Mouse (Mus musculus) forebrain, postnatal 0 days (tissue): ENCODE data around the gene Dkkl1. TPM values are rescaled to one million over a fixed set of nuclear protein-coding genes. Genes with fewer than 3 reads are reported as not detected.

Experiments used
- ATAC-seq: fragments of 200-750 bp; cut with Nextera tagmentation; 2 replicates; pipeline ENCODE4 v1.8.0; 2017; ENCODE audit warnings: mild to moderate bottlenecking, moderate library complexity
- DNase-seq: peaks from one replicate; pipeline ENCODE4 v3.0.0-alpha.2; 2015
- H3K27ac ChIP-seq: fragments of 300-500 bp; sonication (generic); 2 replicates; pipeline ENCODE4 v1.5.1; 2014; ENCODE audit warnings: low read depth, mild to moderate bottlenecking, antibody characterized with exemption, low read length, moderate library complexity, mixed read lengths
- H3K27me3 ChIP-seq: fragments of 300-500 bp; sonication (generic); 2 replicates; pipeline ENCODE4 v1.6.1; 2014; ENCODE audit warnings: mild to moderate bottlenecking, low read length, mixed read lengths; ENCODE audit not compliant: insufficient read depth
- H3K36me3 ChIP-seq: fragments of 300-500 bp; sonication (generic); 2 replicates; pipeline ENCODE4 v1.6.1; 2014; ENCODE audit warnings: mild to moderate bottlenecking, moderate library complexity; ENCODE audit not compliant: insufficient read depth
- H3K4me1 ChIP-seq: fragments of 300-500 bp; sonication (generic); 2 replicates; pipeline ENCODE4 v1.6.1; 2014; ENCODE audit warnings: antibody characterized with exemption; ENCODE audit not compliant: insufficient read depth
- H3K4me2 ChIP-seq: fragments of 300-500 bp; sonication (generic); 2 replicates; pipeline ENCODE4 v1.6.1; 2014; ENCODE audit warnings: low read depth, mild to moderate bottlenecking, moderate library complexity
- H3K4me3 ChIP-seq: fragments of 300-500 bp; sonication (generic); 2 replicates; pipeline ENCODE4 v1.5.1; 2014; ENCODE audit warnings: low read depth, low read length, mixed read lengths
- H3K9ac ChIP-seq: fragments of 300-500 bp; sonication (generic); 2 replicates; pipeline ENCODE4 v1.6.1; 2014; ENCODE audit warnings: mild to moderate bottlenecking
- H3K9me3 ChIP-seq: fragments of 300-500 bp; sonication (generic); 2 replicates; pipeline ENCODE4 v1.6.1; 2016; ENCODE audit warnings: low read length
- CTCF ChIP-seq: sonication (generic); IDR thresholded peaks from 2 replicates; pipeline ENCODE4 v1.5.1; 2016; ENCODE audit warnings: antibody characterized with exemption, control low read depth, low read depth
- WGBS: fragments of 180-500 bp; shearing (Covaris S2); extraction: QIAGEN DNeasy Blood & Tissue Kit; methylation state at CpG from one replicate; pipeline ENCODE4 v1.1.7; 2014; 5-methylcytosine and 5-hydroxymethylcytosine counted together
- polyA plus RNA-seq: library from polyadenylated mRNA; unstranded; fragments of >200 nt; fragmentation: Nextera tagmentation; extraction: Ambion mirVana; gene quantifications from 2 replicates; pipeline ENCODE4 v1.2.1, GENCODE M21; 2015
- total RNA-seq: library from RNA; depleted of rRNA; stranded (reverse); fragments of >200 nt; gene quantifications from 2 replicates; pipeline ENCODE4 v1.2.3, GENCODE M21; 2014

Dkkl1 gene
- total and polyA plus RNA-seq, 2 experiments from 2014 or later, result 9.1 to 12.1 TPM

DNA sequence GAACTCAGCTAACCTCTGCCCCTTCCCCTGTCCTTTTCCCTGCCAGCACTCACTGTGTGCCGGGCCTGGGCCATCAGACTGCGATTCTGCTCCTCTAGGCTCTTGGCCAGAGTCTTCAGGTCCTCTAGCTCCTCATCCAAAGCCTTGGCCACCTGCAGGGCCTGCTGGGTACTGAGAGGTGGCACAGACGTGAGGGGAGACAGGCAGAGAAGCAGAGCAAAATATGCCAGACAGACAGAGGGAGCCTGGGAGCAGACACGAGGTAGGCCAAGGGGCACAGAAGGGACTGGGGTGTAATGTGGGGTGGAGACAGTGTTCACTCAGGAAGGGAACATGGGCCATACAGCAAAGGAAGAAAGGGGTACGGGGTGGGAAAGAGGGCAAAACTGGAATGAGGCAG lies 18.5 kb downstream of the Dkkl1 start:
- Histone ChIP-seq H3K27ac (no peak overlapping the region), H3K9me3 (no peaks in the 10 kb centered on the region), H3K9ac (no peak overlapping the region), H3K36me3 (no peaks in the 10 kb centered on the region), H3K4me3 (no peak overlapping the region), H3K4me1 (no peaks in the 10 kb centered on the region), H3K27me3 (no peaks in the 10 kb centered on the region), H3K4me2 (no peak overlapping the region)
- WGBS, result 47% methylated on average over 5 of the region's 5 CpGs
- no peak for DNase-seq
- ATAC-seq, result no peak
- no peak for TF ChIP-seq CTCF

DNA sequence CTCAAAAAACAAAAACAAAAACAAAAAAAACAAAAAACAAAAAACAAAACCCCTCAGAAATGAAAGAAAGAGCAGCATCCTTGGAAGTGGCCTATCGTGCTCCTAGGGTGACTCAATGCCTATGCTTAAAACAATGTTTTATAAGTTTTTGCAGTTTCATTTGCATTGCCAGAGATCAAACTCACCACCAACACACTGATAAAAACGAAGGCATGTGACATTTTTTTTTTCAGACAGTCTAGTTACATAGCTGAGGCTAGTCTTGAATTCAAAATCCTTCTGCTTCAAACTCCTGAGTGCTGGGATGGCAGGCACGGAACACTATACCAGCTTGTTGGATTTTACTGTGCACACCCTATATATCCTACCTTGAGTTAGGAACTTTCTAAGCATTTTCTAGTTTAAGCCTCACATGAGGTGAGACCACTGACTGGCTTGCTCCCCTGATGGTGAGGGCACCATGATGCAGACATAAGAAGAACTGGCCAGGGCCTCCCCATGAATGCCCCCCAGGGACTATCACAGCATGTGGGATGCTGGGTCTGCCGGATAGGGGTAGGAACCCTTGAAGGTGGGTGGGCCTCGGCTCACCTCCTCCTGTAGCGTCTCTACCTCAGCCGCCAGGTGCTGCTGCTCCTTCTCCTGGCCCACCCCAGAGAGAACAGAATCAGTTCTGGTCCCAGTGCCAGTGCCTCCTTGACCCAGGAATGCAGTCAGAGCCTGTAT lies 19.2 kb downstream of the Dkkl1 start:
- no peak for ATAC-seq
- Histone ChIP-seq H3K27ac (no peak overlapping the region), H3K27me3 (no peaks in the 10 kb centered on the region), H3K9me3 (no peaks in the 10 kb centered on the region), H3K4me3 (no peak overlapping the region), H3K36me3 (no peaks in the 10 kb centered on the region), H3K4me2 (no peak overlapping the region), H3K4me1 (no peaks in the 10 kb centered on the region), H3K9ac (no peak overlapping the region)
- WGBS, result 76% methylated on average over 7 of the region's 7 CpGs
- no peak for TF ChIP-seq CTCF
- DNase-seq, result no peak

DNA sequence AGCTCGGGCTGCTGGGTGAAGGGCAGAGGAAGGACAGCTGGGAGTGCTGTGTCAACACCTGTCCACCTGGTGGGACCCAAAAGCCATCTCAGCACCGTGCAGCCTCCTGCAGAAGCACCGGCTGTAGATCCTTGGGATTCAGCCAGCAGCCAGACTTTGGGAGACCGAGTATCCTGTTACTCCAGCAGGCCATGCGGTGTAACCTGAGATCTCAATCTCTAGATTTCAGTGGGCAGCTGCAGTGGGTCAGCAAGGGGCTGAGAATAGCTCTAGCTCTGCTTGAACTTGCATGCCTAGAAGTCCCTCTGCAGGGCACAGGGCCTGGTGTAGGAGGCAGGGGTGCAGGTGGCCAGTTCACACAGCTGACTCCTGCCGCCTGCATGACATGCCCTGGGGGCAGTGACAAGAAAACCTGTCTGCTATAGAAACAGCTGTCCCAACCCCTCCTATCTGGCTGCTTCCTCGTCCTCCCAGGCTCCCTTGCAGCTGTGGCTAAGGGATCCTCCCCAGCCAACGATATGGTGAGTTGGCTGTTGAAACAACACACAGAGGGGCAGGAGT lies 20.1 kb downstream of the Dkkl1 start:
- H3K27me3 ChIP-seq, result no peaks in the 10 kb centered on the region
- H3K36me3 ChIP-seq, result no peaks in the 10 kb centered on the region
- no peak overlapping the region for H3K4me2 ChIP-seq
- H3K9ac ChIP-seq, result no peak overlapping the region
- no peak for DNase-seq
- no peaks in the 10 kb centered on the region for H3K9me3 ChIP-seq
- WGBS, result 29% methylated on average over 8 of the region's 8 CpGs
- H3K4me1 ChIP-seq, result no peaks in the 10 kb centered on the region
- H3K27ac ChIP-seq, result no peak overlapping the region
- no peak for TF ChIP-seq CTCF
- H3K4me3 ChIP-seq, result no peak overlapping the region
- no peak for ATAC-seq

DNA sequence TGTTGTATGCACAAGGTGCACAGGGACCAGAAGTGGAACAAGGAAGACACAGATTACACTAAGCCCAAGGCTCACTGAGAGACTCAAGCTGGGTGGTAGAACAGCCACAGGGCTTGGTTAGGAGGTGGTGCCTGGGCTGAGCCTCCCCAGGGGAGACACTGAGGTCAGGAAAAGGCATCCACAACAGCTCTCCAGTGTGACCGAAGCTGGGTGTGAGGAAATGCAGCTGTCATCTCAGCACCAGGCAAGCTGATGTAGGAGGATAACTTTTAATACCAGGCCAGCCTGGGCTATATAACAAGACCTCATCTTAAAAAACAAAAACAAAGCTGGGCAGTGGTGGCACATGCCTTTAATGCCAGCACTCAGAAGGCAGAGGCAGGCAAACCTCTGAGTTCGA lies 20.8 kb downstream of the Dkkl1 start:
- H3K4me3 ChIP-seq, result no peak overlapping the region
- no peak overlapping the region for H3K4me2 ChIP-seq
- DNase-seq, result no peak
- no peak for TF ChIP-seq CTCF
- WGBS, result 74% methylated on average over 2 of the region's 2 CpGs
- no peaks in the 10 kb centered on the region for H3K9me3 ChIP-seq
- H3K36me3 ChIP-seq, result no peaks in the 10 kb centered on the region
- no peak overlapping the region for H3K9ac ChIP-seq
- H3K4me1 ChIP-seq, result no peaks in the 10 kb centered on the region
- no peak for ATAC-seq
- H3K27me3 ChIP-seq, result no peaks in the 10 kb centered on the region
- H3K27ac ChIP-seq, result no peak overlapping the region

DNA sequence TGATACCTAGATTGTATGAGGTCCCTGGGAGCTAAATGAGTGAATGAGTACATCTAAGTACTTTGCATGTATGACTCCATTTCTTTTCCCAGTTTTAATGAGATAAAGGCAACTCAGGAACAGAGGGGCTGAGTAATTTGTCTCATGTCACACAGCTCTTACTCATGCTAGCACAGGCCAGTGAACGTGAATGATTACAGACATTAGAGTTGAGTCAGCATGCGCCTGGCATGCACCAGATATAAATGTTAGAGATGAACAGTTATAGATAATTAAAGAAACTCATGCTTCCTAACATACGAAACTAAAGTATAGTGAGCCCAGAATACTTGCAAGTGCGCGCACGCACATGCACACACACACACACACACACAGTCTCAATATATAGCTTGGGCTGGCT lies 21.8 kb downstream of the Dkkl1 start:
- Histone ChIP-seq H3K4me3 (no peak overlapping the region), H3K27ac (no peak overlapping the region), H3K27me3 (no peaks in the 10 kb centered on the region), H3K4me1 (no peaks in the 10 kb centered on the region), H3K4me2 (no peak overlapping the region), H3K36me3 (no peaks in the 10 kb centered on the region), H3K9me3 (no peaks in the 10 kb centered on the region), H3K9ac (no peak overlapping the region)
- no peak for ATAC-seq
- 85% methylated on average over 6 of the region's 6 CpGs for WGBS
- DNase-seq, result no peak
- no peak for TF ChIP-seq CTCF

DNA sequence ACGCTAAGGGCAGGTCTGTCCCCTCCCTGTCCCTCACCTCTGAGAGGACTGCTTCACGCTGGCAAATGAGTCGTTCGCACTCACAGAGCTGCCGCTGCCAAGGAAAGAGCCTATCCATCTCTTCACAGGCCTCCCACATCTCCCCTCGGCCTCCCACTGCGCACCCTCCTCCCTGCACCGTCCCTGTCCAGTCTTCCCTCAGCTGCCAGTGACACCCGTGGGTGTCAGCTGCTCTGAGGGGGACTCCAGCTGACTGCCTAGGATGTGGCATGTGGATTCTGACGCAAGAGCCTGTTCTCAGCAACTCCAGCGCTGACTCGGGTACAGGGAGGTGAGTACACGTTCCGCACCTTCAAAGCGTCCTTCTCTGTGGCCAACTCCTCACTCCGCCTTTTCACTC lies 22.3 kb downstream of the Dkkl1 start:
- 59% methylated on average over 16 of the region's 16 CpGs for WGBS
- Histone ChIP-seq H3K4me3 (no peak overlapping the region), H3K36me3 (no peaks in the 10 kb centered on the region), H3K27me3 (peaks cover 6% of the 10 kb centered on the region; the same call in 1 of the 2 replicates), H3K4me2 (no peak overlapping the region), H3K27ac (no peak overlapping the region), H3K4me1 (no peaks in the 10 kb centered on the region), H3K9me3 (no peaks in the 10 kb centered on the region), H3K9ac (no peak overlapping the region)
- no peak for DNase-seq
- no peak for TF ChIP-seq CTCF
- no peak for ATAC-seq

DNA sequence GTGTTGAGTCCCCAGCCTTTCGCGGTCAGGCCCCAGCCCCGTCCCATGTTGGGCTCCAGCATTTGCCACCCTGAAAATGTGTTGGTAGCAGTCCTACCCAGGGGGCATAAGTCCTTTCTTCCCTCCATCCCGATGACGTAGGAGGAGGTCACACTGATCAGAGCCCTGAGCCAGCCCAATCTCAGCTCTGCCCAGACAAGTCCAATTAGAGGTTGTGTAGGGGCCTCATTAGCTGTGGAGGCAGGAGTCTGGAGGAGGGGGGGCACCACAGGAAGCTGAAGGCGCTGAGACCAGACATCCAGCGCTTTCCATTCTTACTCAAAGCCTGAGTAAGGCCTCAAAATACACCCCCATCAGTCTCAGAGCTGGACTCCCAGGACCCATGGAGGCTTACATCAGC lies 26.0 kb downstream of the Dkkl1 start:
- no peak for DNase-seq
- Histone ChIP-seq H3K4me3 (no peak overlapping the region), H3K27me3 (peaks cover 39% of the 10 kb centered on the region), H3K4me2 (no peak overlapping the region), H3K27ac (no peak overlapping the region), H3K36me3 (no peaks in the 10 kb centered on the region), H3K9me3 (no peaks in the 10 kb centered on the region), H3K9ac (no peak overlapping the region), H3K4me1 (no peaks in the 10 kb centered on the region)
- ATAC-seq, result no peak
- TF ChIP-seq CTCF, result no peak
- WGBS, result 57% methylated on average over 7 of the region's 7 CpGs
